Mouse (Mus musculus) ES-CJ7 (cell line): ENCODE data around the gene Mical2.

ENCODE experiments used
- DNase-seq: peaks from one replicate; pipeline ENCODE4 v3.0.0; 2011; ENCODE audit warnings: low read depth, low spot score

Mical2 gene

GRCm38 (mm10) chr7:112399425-112400170, 173.9 kb downstream of the Mical2 start:
- DNase-seq = no peak

DNA sequence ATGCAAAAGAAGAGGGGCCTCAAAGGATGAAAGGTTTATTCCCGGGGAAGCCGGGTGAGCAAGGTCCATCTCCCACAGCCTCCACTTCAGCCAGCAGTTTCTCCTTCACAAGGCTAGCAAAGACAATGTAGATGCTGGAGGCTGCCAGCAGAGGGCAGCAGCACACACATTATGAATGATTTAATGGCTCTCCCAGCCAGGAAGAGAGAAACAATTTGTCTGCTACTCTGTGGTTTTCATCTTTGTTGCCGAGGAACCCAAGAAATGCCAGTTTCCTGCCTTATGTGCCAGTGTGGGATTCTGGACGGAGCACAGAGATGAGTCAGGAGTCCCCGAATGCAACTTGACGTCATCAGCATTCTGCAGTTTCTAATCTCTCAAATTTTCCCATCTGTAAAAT, 174.5 kb downstream of the Mical2 start:
- peak; percentile 80 for DNase-seq

DNA sequence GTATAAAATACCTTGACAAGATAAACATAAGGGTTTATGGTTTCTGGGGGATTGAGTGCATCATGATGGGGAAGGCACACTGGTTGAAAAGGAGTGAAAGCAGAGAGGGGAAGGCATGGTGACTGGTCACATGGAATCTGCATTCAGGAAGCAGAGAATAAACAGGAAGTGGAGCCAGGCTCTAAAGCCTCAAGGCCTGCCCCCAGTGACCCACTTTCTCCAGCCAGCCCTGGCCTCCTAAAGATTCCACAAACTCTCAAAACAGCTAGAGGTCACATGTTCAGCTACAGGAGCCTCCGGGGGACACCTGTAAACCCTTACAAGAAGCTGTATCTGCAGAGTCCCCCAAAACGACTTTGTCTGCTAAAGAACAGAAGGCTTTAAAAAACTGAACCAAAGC, 179.4 kb downstream of the Mical2 start:
- DNase-seq = no peak

DNA sequence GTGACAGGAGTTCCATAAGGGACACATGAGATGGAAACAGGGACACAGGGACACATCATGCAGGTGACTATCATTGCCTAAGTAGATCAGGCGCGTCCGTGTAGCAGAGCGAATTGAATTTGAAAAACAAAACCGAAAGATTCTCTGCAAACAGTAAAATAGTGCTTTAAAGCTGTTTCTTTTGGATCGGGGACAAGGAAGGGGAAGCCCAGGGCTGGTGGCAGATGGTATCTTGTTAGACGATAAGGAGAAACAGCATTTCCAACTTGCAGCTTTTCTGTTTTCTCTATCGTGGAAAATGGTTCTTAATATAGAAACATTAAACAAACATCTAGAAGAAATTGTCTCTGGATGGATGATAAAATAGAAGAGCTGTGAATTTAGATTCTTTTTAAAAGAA, 179.9 kb downstream of the Mical2 start:
- DNase-seq = no peak

DNA sequence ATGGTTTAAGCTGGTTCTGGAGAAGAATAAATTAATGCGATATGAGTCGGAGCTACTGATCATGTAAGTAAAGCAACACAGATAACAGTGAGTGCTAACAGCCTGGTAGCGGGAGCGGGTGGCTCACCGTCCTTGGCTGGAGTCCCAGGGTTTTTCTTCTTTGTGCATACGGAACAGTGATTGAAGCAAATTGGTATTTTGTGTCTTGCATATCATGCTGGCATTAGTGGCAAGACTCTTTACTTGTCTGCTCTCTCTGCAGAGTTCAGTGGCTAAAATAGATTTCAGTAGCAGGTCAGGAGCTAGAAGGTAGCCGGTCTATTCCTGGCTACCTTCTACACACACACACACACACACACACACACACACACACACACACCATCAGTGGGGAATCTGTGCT, 181.9 kb downstream of the Mical2 start:
- DNase-seq = no peak

GRCm38 (mm10) chr7:112409991-112410390, 184.3 kb downstream of the Mical2 start:
- no peak for DNase-seq

DNA sequence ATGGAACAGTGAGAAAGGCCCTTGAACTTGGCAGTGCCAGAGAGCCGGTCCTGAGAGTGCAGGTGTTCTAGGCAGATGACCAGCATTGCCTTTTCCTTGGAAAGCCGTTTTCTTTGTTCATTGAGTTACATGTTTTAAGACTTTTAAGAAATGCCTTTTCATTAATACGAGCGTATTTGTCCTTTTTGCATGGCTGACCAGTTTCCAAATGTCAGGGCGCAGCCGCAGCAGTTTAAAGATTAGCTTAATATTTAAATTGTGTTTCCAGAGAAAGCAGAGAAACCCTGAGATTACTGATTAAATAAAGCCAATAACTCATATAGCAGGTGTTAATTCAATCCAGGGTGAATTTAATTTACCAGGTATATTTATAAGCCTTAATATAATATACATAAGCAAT, 187.6 kb downstream of the Mical2 start:
- DNase-seq = no peak

DNA sequence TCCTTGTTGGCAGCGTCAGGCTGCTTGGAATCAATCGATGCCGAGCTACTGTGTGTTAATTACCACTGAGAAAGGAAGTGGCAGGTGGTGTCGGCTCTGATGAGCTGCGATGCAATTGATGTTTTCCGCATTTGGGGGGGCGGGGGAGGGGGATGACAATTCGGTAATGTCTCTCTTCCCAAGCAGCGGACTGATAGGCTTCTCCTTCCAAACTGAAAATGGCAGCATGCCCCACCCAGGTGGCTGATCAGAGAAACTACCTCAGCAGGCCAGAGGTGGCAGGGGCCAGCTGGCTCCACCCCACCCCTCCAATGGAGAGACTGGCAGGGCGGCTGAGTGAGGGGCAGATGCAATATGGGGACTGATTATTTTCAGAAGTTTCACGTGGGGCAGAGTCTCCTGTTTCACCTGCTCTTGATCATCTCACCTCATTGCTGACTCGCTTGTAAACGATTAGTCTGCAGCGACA, 190.4 kb downstream of the Mical2 start:
- no peak for DNase-seq

DNA sequence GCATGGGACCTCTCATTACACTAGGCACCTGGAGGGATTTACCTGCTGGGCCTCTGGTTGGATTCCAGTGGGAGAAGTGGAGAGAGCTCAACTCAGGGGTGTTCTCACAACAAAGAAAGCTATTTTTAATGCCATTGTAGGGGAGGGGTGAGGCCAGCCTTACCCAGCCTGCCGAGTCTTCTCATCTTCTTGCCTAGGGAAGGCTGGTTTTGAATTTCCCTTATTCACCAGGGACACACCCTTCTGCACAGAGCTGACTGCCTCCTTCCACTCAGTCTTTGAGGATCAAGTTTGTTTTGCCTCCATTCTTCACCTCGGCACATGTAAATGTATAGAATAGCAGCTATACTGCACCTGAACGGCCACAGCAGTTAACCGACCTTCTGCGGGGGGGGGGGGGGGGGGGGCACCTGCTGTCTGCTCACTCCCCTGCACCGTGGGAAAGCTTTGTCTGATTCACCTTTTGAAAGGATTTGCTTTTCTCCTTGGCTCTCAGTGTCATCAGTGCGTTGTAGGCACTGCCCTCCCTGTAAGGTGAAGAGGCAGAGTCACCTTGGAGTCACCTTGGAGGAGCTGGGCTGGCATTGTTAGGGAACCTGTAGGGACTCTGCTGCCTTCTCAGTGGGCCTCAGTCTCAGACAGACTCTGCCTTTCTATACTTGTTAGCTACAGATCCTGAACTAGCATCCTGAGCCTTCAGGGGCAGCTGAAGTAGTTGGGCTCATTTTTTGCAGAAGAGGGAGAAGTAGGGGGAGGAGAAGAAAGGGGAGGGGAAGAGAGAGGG, 191.3 kb downstream of the Mical2 start:
- peak; percentile 38 for DNase-seq

- DNase-seq = no peak
Observed at GRCm38 (mm10) chr7:112417598-112417997, 191.9 kb downstream of the Mical2 start.

GRCm38 (mm10) chr7:112423438-112423837, 197.8 kb downstream of the Mical2 start:
- DNase-seq = no peak

GRCm38 (mm10) chr7:112426811-112427210, 201.2 kb downstream of the Mical2 start:
- no peak for DNase-seq

- DNase-seq = peak; percentile 28
Observed at GRCm38 (mm10) chr7:112427357-112428157, 201.9 kb downstream of the Mical2 start, which contains the start of gene Parva. TSS of gene Parva (plus strand) at chr7:112427505.

- peak; percentile 30 for DNase-seq
Observed at GRCm38 (mm10) chr7:112428158-112428535, 202.5 kb downstream of the Mical2 start.

DNA sequence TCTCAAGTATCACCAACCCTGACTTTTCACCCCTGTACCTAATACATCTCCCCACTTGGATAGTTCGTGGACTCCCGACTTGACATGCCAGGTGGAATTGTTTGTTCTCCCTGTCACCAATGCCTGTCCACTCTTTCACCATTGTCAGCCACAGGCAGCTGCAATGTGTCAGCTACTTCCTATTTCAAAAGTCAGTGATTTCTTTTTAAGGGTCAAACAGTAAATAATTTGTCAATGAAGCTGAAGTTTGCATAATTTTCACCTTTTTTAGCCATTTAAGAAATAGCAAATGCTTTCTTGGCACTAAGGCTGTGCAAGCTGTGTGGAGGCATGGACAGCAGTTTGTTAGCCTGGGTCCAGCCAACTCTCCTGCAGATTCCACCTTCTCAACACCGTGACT, 214.2 kb downstream of the Mical2 start:
- DNase-seq = no peak

DNA sequence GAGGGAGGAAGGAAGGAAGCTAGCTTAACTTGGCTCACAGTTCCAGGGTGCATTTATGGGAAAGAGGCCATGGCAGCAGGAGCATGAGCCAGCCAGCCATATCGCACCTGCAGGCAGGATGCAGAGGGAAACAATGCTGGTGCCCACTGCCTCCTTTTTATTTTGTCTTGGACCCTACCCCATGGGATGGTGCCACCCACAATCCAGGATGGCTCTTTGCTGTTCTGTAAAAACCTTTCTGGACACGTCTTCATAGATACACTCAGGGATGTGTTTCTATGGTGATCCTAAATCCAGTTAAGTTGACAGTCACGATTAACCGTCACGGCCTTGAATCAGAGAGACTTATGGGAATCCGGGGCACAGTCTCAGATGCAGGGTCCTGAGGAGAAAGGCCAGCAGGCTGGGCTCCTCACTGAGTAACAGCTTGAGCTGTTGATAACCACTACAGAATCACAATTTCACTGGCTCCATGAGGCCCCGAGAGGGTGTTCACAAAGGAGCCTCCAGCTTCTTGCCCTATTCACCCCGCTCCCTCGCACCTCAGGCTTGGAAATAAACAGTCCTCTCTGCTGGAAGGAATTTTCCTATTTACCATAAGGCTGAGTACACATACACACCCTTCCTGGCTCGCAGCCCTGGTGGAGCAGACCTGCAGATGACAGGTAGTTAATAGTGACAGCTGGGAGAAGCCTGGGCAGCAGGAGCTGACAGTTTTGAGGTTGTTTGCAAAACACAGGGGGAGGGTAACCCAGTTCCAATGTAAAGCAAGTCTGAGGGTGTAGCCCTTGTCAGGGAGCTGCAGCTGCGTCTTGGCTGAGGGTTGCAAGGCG, 218.7 kb downstream of the Mical2 start:
- peak; percentile 14 for DNase-seq

DNA sequence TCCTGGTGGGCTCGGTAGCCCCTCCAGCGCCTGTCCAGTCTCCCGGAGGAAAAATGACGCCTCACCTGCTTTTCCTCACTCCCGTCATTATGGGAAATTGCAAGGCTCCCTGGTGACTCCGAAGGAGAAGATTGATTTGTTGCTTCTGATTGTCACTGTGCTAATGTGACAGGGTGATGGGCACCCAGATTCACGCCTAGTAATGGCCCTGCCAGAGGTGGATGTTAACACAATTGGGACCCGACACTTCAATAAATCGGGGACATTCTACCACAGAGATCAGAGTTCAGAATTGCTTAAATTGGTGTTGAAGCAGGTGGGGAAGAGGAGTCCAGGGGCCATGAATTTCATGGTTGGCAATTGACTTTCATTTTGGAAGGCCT, 219.3 kb downstream of the Mical2 start:
- DNase-seq = no peak

DNA sequence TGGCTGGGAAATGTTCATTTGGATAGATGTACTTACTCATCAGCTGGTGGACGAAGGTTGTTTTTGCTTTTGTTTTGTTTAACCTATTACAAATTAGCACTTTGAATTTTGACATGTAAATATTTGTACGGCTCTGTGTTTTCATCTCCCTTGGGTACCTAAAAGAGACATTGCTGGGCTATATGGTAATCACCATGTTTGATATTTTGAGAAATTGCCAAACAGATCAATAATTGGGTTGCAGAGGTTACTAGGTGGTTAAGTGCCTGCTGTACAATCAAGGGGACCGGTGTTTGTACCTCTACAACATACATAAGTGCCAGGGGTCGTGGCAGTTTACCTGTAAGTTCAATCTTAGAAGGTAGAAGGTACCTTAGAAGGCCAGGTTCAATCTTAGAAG, 220.8 kb downstream of the Mical2 start:
- no peak for DNase-seq

DNA sequence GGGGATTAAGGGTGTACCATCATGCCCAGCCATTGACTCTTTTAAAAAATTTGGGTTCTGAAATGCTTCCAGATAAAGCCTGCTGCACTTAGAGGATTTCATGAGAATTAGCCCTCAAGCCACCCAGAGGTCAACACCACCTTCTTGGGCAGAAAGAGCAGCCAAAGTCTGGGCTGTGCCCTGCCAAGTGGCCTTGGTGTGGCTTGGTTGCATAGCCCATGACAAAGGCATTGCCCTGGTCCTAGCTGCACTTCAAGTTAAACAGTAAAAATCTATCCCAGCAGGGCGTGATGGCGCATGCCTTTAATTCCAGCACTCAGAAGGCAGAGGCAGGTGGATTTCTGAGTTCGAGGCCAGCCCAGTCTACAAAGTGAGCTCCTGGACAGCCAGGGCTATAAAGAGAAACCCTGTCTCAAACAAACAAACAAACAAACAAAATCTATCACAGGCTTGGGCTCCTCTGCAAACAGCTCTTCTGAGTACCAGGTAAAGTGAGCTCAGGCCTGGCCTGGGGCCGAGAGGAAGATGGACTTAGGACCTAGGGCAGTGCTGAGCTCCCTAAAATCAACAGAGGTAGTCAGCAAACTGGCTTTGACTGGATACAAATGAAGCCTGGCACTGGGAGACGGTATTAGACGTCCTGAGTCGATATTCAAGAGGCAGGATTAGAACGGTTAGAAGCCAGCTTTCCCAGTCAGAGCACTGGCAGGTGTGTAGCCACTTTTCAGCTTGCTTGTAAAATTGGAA, 224.5 kb downstream of the Mical2 start:
- DNase-seq = no peak

GRCm38 (mm10) chr7:112452471-112452870, 226.8 kb downstream of the Mical2 start:
- peak; percentile 38 for DNase-seq
